Mouse (Mus musculus) liver, embryonic 18 days (tissue): ENCODE measurements around the gene Nop58. TPM values are rescaled to one million over a fixed set of nuclear protein-coding genes. Genes with fewer than 3 reads are reported as not detected.

Experiments
- polyA plus RNA-seq: library from polyadenylated mRNA; depleted of rRNA; stranded (reverse); fragments of >200 nt; gene quantifications from 2 replicates; pipeline ENCODE4 v1.2.3, GENCODE M21; 2012; rRNA removed

The Nop58 gene
- polyA plus RNA-seq = 45.3 and 45.6 TPM in 2 replicates

GRCm38 (mm10) chr1:59684819-59685755, at the start of gene Nop58:
Nop58 (plus strand) TSS chr1:59684971.

GRCm38 (mm10) chr1:59670641-59671168, 14.1 kb upstream of the Nop58 start, which contains the start of gene Sumo1:
Sumo1 (minus strand) TSS chr1:59670834.

GRCm38 (mm10) chr1:59763164-59763768, 78.5 kb downstream of the Nop58 start, which contains the start of gene Bmpr2:
Bmpr2 (plus strand) TSS chr1:59763400.

Other genes starting within 250 kb of the Nop58 start
- 1.8 and 2.1 TPM in 2 replicates for gene Fzd7, start 202.5 kb upstream of the Nop58 start, polyA plus RNA-seq
- 0.05 TPM in 1 of 2 replicates, not detected in the other for gene Gm973, start 168.7 kb upstream of the Nop58 start, polyA plus RNA-seq
- gene Sumo1, start 14.1 kb upstream of the Nop58 start, polyA plus RNA-seq = 34.5 and 37.4 TPM in 2 replicates
- gene Bmpr2, start 78.4 kb downstream of the Nop58 start, polyA plus RNA-seq = 1.6 and 1.8 TPM in 2 replicates
- gene Fam117b, start 228.0 kb downstream of the Nop58 start, polyA plus RNA-seq = 2.4 and 2.8 TPM in 2 replicates